Mouse (Mus musculus): ENCODE results near the gene Kif3a.

The Kif3a gene

GRCm38 (mm10) chr11:53616748-53617558, 49.8 kb downstream of the Kif3a start:
- DNase-seq (ENCODE audit: low spot score in 2 of 2): no peak

GRCm38 (mm10) chr11:53617562-53618109, 50.5 kb downstream of the Kif3a start:
- DNase-seq (ENCODE audit: low spot score in 2 of 2): no peak

GRCm38 (mm10) chr11:53618619-53619198, 51.5 kb downstream of the Kif3a start, which contains the start of gene Il4:
Gene Il4, minus strand, starts transcription at chr11:53618669.
- no peak for DNase-seq (ENCODE audit: low spot score in 2 of 2)

- no peak for DNase-seq (ENCODE audit: low spot score in 2 of 2)
Observed at GRCm38 (mm10) chr11:53619428-53619827, 52.2 kb downstream of the Kif3a start.

GRCm38 (mm10) chr11:53620094-53620493, 52.9 kb downstream of the Kif3a start:
- DNase-seq (ENCODE audit: low spot score in 2 of 2): no peak

GRCm38 (mm10) chr11:53621582-53622439, 54.6 kb downstream of the Kif3a start:
- DNase-seq (ENCODE audit: low spot score in 2 of 2): no peak

GRCm38 (mm10) chr11:53622440-53622806, 55.2 kb downstream of the Kif3a start:
- no peak for DNase-seq (ENCODE audit: low spot score in 2 of 2)

GRCm38 (mm10) chr11:53623573-53623972, 56.4 kb downstream of the Kif3a start:
- DNase-seq (ENCODE audit: low spot score in 2 of 2): no peak

- no peak for DNase-seq (ENCODE audit: low spot score in 2 of 2)
Observed at GRCm38 (mm10) chr11:53624124-53624523, 56.9 kb downstream of the Kif3a start.

GRCm38 (mm10) chr11:53626802-53627373, 59.7 kb downstream of the Kif3a start:
- no peak for DNase-seq (ENCODE audit: low spot score in 2 of 2)

- peak; percentile 23 to 67 for DNase-seq (ENCODE audit: low spot score in 2 of 2)
Observed at GRCm38 (mm10) chr11:53627859-53628258, 60.7 kb downstream of the Kif3a start.

GRCm38 (mm10) chr11:53632122-53632733, 65.0 kb downstream of the Kif3a start:
- no peak for DNase-seq (ENCODE audit: low spot score in 2 of 2)

- DNase-seq (ENCODE audit: low spot score in 2 of 2): no peak
Observed at GRCm38 (mm10) chr11:53633644-53634043, 66.5 kb downstream of the Kif3a start.

- DNase-seq (ENCODE audit: low spot score in 2 of 2): no peak
Observed at GRCm38 (mm10) chr11:53634556-53634955, 67.4 kb downstream of the Kif3a start, which contains the start of gene Il13. Gene Il13, minus strand, starts transcription at chr11:53634702.

- no peak for DNase-seq (ENCODE audit: low spot score in 2 of 2)
Observed at GRCm38 (mm10) chr11:53635590-53636182, 68.5 kb downstream of the Kif3a start.

- no peak for DNase-seq (ENCODE audit: low spot score in 2 of 2)
Observed at GRCm38 (mm10) chr11:53636183-53636646, 69.0 kb downstream of the Kif3a start.

- no peak for DNase-seq (ENCODE audit: low spot score in 2 of 2)
Observed at GRCm38 (mm10) chr11:53637046-53637802, 70.0 kb downstream of the Kif3a start.

- DNase-seq (ENCODE audit: low spot score in 2 of 2): no peak
Observed at GRCm38 (mm10) chr11:53637803-53638260, 70.7 kb downstream of the Kif3a start.

GRCm38 (mm10) chr11:53642744-53643279, 75.6 kb downstream of the Kif3a start:
- no peak for DNase-seq (ENCODE audit: low spot score in 2 of 2)

Data from spleen, postnatal 14 days (tissue).